Mouse (Mus musculus) lung, embryonic 14.5 days (tissue): ENCODE data around the gene Rtkn2. TPM values are rescaled to one million over a fixed set of nuclear protein-coding genes. Genes with fewer than 3 reads are reported as not detected.

Source experiments
- ATAC-seq: fragments of 200-750 bp; cut with Nextera tagmentation; 2 replicates; pipeline ENCODE4 v1.8.0; 2017; ENCODE audit warnings: mild to moderate bottlenecking, moderate TSS enrichment, moderate library complexity; ENCODE audit not compliant: insufficient read depth
- DNase-seq: peaks from one replicate; pipeline ENCODE4 v3.0.0-alpha.2; 2015
- H3K27ac ChIP-seq: fragments of 300-500 bp; sonication (generic); 2 replicates; pipeline ENCODE4 v1.5.1; 2014; ENCODE audit warnings: low read depth, mild to moderate bottlenecking, moderate library complexity
- H3K27me3 ChIP-seq: fragments of 300-500 bp; sonication (generic); 2 replicates; pipeline ENCODE4 v1.6.1; 2014; ENCODE audit warnings: low read length, control low read depth; ENCODE audit not compliant: insufficient read depth
- H3K36me3 ChIP-seq: fragments of 300-500 bp; sonication (generic); 2 replicates; pipeline ENCODE4 v1.6.1; 2014; ENCODE audit warnings: control low read depth; ENCODE audit not compliant: insufficient read depth
- H3K4me1 ChIP-seq: fragments of 300-500 bp; sonication (generic); 2 replicates; pipeline ENCODE4 v1.6.1; 2014; ENCODE audit warnings: antibody characterized with exemption, control low read depth; ENCODE audit not compliant: insufficient read depth
- H3K4me2 ChIP-seq: fragments of 300-500 bp; sonication (generic); 2 replicates; pipeline ENCODE4 v1.6.1; 2014; ENCODE audit warnings: mild to moderate bottlenecking
- H3K4me3 ChIP-seq: fragments of 300-500 bp; sonication (generic); 2 replicates; pipeline ENCODE4 v1.5.1; 2014; ENCODE audit warnings: low read depth, low read length
- H3K9ac ChIP-seq: fragments of 300-500 bp; sonication (generic); 2 replicates; pipeline ENCODE4 v1.6.1; 2014
- H3K9me3 ChIP-seq: fragments of 300-500 bp; sonication (generic); 2 replicates; pipeline ENCODE4 v1.6.1; 2016; ENCODE audit warnings: low read depth, low read length, control low read depth
- CTCF ChIP-seq: IDR thresholded peaks from 2 replicates; pipeline ENCODE4 v1.5.1; 2016; ENCODE audit warnings: antibody characterized with exemption, low read depth
- WGBS: fragments of 180-500 bp; shearing (Covaris S2); extraction: QIAGEN DNeasy Blood & Tissue Kit; methylation state at CpG from one replicate; pipeline ENCODE4 v1.1.7; 2014; 5-methylcytosine and 5-hydroxymethylcytosine counted together
- polyA plus RNA-seq: library from polyadenylated mRNA; unstranded; fragments of >200 nt; fragmentation: Nextera tagmentation; extraction: Ambion mirVana; gene quantifications from 2 replicates; pipeline ENCODE4 v1.2.1, GENCODE M21; 2014

The Rtkn2 gene
- polyA plus RNA-seq, 1 experiment from 2014 or later = 16.0 TPM

DNA sequence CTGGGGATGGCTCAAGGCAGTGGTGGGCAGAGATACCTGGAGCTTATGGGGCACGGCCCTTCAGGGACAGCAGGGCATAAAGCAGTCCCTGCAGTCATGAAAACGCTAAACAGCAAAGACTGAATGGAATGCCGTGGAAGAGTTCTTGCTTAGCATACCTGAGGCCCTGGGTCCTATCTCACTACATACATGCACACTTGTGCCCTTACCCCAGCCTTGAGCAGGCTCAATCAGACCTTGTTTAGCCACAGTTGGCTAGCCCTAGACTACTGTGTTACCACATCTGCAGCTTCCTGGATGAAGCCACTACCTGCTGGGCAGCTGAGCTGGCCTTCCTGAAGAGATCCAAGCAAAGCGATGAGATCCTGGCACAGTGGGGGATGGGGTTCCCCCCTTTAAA, 93.3 kb downstream of the Rtkn2 start:
- H3K9ac ChIP-seq = no peak overlapping the region
- H3K27me3 ChIP-seq = no peaks in the 10 kb centered on the region
- H3K36me3 ChIP-seq = no peaks in the 10 kb centered on the region
- H3K4me2 ChIP-seq = no peak overlapping the region
- H3K9me3 ChIP-seq = no peaks in the 10 kb centered on the region
- ATAC-seq (no peak), DNase-seq (no peak)
- TF ChIP-seq CTCF = no peak
- WGBS = 84% methylated on average over 4 of the region's 4 CpGs
- H3K4me1 ChIP-seq = no peaks in the 10 kb centered on the region
- no peak overlapping the region for H3K4me3 ChIP-seq
- no peak overlapping the region for H3K27ac ChIP-seq

DNA sequence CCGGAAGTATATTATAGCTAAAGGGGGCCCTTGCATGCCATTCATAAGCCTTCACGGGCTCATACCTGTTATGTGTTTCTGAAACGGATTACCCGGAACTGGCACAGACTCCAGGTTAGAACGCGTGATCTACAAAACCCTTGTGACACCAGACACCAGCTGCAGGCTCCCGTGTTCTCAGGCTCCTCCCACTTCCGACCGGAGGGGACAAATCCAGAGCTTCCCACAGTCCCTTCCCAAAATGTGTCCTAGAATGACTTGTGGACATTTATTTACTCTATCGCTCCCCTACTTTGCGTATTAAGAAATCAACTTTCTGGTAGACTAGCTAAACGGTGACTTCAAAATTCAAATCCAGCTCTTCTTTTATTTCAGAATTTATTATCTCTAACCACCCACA, 94.9 kb downstream of the Rtkn2 start:
- DNase-seq (no peak), ATAC-seq (no peak)
- no peak overlapping the region for H3K4me3 ChIP-seq
- no peaks in the 10 kb centered on the region for H3K27me3 ChIP-seq
- no peak overlapping the region for H3K9ac ChIP-seq
- H3K4me1 ChIP-seq = no peaks in the 10 kb centered on the region
- no peak overlapping the region for H3K4me2 ChIP-seq
- H3K9me3 ChIP-seq = no peaks in the 10 kb centered on the region
- no peaks in the 10 kb centered on the region for H3K36me3 ChIP-seq
- H3K27ac ChIP-seq = no peak overlapping the region
- TF ChIP-seq CTCF = no peak
- 78% methylated on average over 12 of the region's 12 CpGs for WGBS

DNA sequence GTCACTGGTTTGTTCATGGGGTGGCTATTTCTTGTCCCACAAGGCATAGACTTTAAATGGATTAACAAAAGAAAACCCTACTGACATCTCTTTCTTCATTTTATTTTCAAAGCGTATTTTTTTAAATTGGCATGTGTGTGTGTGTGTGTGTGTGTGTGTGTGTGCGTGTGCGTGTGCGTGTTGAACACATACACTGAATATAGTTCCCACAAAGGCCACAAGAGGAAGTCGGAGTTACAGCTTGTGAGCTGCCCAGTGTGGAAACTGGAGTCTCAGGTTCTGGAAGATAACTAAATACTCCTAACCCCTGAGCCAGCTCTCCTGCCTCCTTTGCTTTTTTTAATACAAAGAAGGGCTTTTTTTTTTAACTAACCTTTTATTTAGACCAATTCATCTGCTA, 95.8 kb downstream of the Rtkn2 start:
- Histone ChIP-seq H3K27ac (no peak overlapping the region), H3K27me3 (no peaks in the 10 kb centered on the region), H3K4me1 (no peaks in the 10 kb centered on the region), H3K9me3 (no peaks in the 10 kb centered on the region), H3K4me2 (no peak overlapping the region), H3K4me3 (no peak overlapping the region), H3K9ac (no peak overlapping the region), H3K36me3 (no peaks in the 10 kb centered on the region)
- no peak for TF ChIP-seq CTCF
- DNase-seq = no peak
- 84% methylated on average over 5 of the region's 5 CpGs for WGBS
- no peak for ATAC-seq

DNA sequence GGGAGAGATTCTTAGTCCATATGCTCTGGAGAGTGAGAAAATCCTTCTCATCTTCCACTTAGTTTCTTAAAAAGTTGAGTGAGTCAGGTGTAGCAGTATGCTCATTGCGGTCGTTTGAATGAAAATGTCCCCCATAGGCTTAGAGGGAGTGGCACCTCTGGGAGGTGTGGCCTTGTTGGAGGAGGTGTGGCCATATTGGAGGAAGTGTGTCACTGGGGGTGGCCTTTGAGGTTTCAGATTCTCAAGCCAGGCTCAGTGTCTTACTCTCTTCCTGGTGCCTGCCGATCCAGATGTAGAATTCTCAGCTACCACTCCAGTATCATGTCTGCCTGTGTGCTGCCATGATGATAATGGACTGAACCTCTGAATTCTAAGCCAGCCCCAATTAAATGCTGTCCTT, 99.3 kb downstream of the Rtkn2 start:
- Histone ChIP-seq H3K27ac (no peak overlapping the region), H3K36me3 (no peaks in the 10 kb centered on the region), H3K4me3 (no peak overlapping the region), H3K9ac (no peak overlapping the region), H3K27me3 (no peaks in the 10 kb centered on the region), H3K4me2 (no peak overlapping the region), H3K4me1 (no peaks in the 10 kb centered on the region), H3K9me3 (no peaks in the 10 kb centered on the region)
- DNase-seq = no peak
- WGBS = 90% methylated on average over 3 of the region's 3 CpGs
- no peak for ATAC-seq
- TF ChIP-seq CTCF = no peak

DNA sequence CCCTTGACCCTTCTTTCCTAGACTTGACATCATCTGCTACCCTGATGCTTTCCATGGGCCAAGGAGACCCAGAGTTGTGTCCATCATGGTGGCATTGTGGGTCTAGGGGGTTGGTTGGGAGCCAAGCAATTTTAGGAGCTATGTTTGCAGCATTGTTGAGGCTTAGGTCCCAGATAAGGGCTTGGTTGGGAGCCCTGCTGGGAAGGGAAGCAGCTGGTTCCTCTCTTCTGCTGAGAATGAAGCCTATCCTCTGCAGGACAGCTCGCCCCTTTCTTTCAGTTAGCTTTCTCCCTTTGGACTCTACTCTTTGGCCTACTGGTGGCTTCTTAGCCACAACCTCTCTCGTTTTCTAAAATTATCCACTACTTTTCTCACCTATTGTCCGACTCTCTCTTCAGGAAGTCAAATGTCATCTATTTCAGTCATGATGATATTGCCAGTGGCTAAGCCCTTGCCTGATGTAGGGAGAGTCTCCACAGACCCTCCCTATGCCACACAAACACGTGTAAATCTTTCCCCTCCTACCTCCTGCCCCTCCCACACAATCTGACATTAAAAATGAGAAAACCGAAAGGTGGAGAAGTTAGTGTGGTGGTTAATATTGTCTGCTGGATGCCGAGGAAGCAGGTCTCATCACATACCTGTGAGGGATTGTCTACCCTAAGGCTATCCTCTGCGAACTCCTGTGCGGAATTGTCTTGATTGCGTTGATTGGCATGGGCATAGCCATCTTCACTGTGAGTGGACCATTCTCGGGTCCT, 100.7 kb downstream of the Rtkn2 start:
- H3K9ac ChIP-seq = no peak overlapping the region
- H3K27me3 ChIP-seq = no peaks in the 10 kb centered on the region
- ATAC-seq = no peak
- no peak overlapping the region for H3K27ac ChIP-seq
- no peak overlapping the region for H3K4me3 ChIP-seq
- no peak overlapping the region for H3K4me2 ChIP-seq
- 79% methylated on average over 10 of the region's 10 CpGs for WGBS
- TF ChIP-seq CTCF = no peak
- H3K36me3 ChIP-seq = no peaks in the 10 kb centered on the region
- no peak for DNase-seq
- H3K9me3 ChIP-seq = no peaks in the 10 kb centered on the region
- H3K4me1 ChIP-seq = no peaks in the 10 kb centered on the region

DNA sequence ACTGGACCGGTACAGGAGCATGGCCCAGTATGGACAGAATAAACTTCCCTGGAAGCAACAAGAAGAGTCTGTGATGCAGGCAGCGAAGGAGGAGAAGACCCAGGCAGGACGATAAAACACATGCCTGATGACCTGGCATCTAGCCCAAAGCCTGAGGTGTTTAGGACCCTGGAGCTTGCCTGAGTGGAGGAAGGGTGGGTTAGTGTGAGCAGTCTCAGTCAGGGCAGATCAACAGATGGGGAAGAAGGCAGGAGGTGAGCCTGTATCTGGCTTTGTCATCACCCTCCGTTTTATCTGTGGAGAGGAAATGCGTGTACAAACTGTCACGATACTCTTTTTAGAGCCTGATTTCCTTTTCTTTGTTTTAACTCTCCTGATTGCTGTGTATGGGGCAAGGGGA, 102.3 kb downstream of the Rtkn2 start:
- TF ChIP-seq CTCF = no peak
- Histone ChIP-seq H3K9ac (no peak overlapping the region), H3K27ac (no peak overlapping the region), H3K4me1 (no peaks in the 10 kb centered on the region), H3K9me3 (no peaks in the 10 kb centered on the region), H3K4me3 (no peak overlapping the region), H3K36me3 (no peaks in the 10 kb centered on the region), H3K4me2 (no peak overlapping the region), H3K27me3 (no peaks in the 10 kb centered on the region)
- DNase-seq = peak; percentile 46
- no peak for ATAC-seq
- 32% methylated on average over 6 of the region's 6 CpGs for WGBS

DNA sequence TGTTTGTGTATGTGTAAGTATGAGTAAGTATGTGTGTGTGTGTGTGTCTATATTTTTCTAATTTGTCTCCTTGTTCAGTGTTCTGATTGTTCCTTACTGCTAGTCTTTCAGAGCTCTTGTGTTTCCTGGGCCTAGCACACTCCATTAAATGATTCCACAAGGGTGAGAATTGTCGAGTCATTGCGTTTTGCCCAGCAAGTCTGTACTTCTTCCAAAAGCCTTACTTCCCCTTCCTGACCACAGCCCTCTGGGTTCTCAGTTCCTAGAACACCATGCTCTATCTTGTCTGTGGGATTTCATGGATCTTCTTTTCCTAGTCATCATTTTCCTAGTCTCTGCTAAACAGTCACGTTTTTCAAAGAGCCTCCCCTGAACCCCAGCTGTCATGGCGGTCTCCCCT, 106.2 kb downstream of the Rtkn2 start:
- H3K4me3 ChIP-seq = no peak overlapping the region
- TF ChIP-seq CTCF = no peak
- no peaks in the 10 kb centered on the region for H3K36me3 ChIP-seq
- no peaks in the 10 kb centered on the region for H3K27me3 ChIP-seq
- H3K4me1 ChIP-seq = 0 out of 2 replicates have a peak, but pooled peaks cover 3% of the 10 kb centered on the region
- H3K4me2 ChIP-seq = no peak overlapping the region
- H3K27ac ChIP-seq = no peak overlapping the region
- no peaks in the 10 kb centered on the region for H3K9me3 ChIP-seq
- WGBS = 76% methylated on average over 4 of the region's 4 CpGs
- no peak overlapping the region for H3K9ac ChIP-seq
- no peak for ATAC-seq
- no peak for DNase-seq
